Mouse (Mus musculus): ENCODE results near the gene Kcnc2.

DNA sequence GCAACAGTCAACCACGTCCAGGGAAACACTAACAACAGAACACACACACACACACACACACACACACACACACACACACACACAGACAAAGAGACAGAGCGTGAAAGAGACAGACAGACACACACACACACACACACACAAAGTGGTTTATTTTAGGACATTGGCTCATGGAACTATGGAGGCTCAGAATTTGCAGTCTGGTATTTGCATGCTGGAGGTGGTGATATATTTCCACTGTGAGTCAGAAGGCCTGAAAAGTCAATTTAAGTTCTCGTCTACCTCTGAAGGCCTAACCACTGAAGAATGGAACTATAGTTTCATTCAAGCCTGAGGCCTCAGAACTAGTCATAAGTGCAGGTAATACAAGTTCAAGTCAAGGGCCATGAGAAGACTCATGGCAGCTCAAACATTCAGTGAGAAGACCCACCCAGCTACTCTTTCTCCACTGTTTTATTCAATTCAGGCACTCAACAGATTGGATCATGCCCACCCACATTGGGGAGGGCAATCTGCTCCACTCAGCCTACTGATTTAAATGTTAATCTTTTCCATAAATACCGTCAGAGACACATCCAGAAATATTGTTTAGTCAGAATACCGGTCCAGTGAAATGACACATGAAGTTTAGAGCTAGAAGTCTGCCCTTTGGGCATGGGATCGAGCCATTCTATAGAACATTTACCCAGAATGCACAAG is 197.9 kb downstream of the Kcnc2 start:
- TF ChIP-seq CTCF (IDR thresholded peaks at IDR 0.05; ENCODE audit: extremely low read depth, insufficient read length, insufficient replicate concordance, low read depth, low read length) (no peak), POLR2A (IDR thresholded peaks at IDR 0.05; ENCODE audit: low read depth, low read length) (no peak)

Measured in small intestine, adult 2 months (tissue).